Mouse (Mus musculus) gastrocnemius, adult 2 months (tissue): Measurements from ENCODE around the gene Trub2. TPM values are rescaled to one million over a fixed set of nuclear protein-coding genes. Genes with fewer than 3 reads are reported as not detected.
A peak's percentile ranks its signal among the peaks of the same experiment; 100 is the strongest.

Experiments used
- DNase-seq: peaks from one replicate; pipeline ENCODE4 v3.0.0; 2022
- H3K27ac ChIP-seq: fragments of 200-600 bp; 2 replicates; pipeline ENCODE4 v1.8.1; 2022; ENCODE audit warnings: mild to moderate bottlenecking
- H3K4me3 ChIP-seq: fragments of 200-600 bp; 2 replicates; pipeline ENCODE4 v1.8.1; 2022; ENCODE audit warnings: mild to moderate bottlenecking, moderate library complexity
- CTCF ChIP-seq: fragments of 200-600 bp; IDR thresholded peaks from 2 replicates; pipeline ENCODE4 v1.8.1; 2022; ENCODE audit warnings: antibody characterized with exemption, mild to moderate bottlenecking, moderate library complexity
- intact Hi-C: fragments of 180-260 bp; cut with DNase I; formaldehyde crosslinking; loops from one replicate; pipeline ENCODE4 v1.15.1; 2025
- total RNA-seq, 2 experiments: library from RNA; stranded (reverse); gene quantifications; 2 replicates each; pipeline ENCODE4 v1.2.3; 2021

The Trub2 gene
- total RNA-seq, 2 experiments from 2014 or later = 28.2 to 29.1 TPM

- Histone ChIP-seq H3K27ac (no peak overlapping the region), H3K4me3 (no peak overlapping the region)
- intact Hi-C loops = no loop called here
- TF ChIP-seq CTCF = no peak
- no peak for DNase-seq
These were observed 50.9 kb downstream of the Trub2 start for GRCm38 (mm10) chr2:29737209-29737925.

GRCm38 (mm10) chr2:29735708-29736107 is 52.6 kb downstream of the Trub2 start:
- intact Hi-C loops = no loop called here
- TF ChIP-seq CTCF = no peak
- no peak for DNase-seq
- Histone ChIP-seq H3K4me3 (no peak overlapping the region), H3K27ac (no peak overlapping the region)

DNA sequence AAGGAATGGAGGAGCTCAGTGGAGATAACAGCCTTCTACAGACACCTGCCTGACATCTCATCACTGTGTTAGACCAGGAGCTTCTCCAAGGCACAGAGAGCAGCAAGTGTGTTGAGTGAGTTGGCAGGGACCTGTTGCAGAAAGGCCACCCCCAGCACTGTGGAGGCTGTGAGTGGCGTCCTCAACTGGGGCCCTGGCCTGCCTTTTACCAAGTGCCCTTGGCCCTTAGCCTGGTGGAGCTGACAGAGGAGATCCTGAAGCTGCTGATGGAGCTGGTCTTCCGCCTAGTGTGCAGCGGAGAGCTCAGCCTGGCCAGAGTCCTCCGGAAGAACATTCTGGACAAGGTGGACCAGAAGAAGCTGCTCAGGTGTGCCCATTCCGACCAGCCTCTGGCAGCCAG is 55.0 kb downstream of the Trub2 start:
- H3K4me3 ChIP-seq = no peak overlapping the region
- DNase-seq = no peak
- intact Hi-C loops = no loop called here
- no peak overlapping the region for H3K27ac ChIP-seq
- no peak for TF ChIP-seq CTCF

GRCm38 (mm10) chr2:29732559-29732958 is 55.7 kb downstream of the Trub2 start:
- no peak overlapping the region for H3K4me3 ChIP-seq
- intact Hi-C loops = no loop called here
- no peak for TF ChIP-seq CTCF
- no peak for DNase-seq
- H3K27ac ChIP-seq = no peak overlapping the region

GRCm38 (mm10) chr2:29731545-29731944 is 56.8 kb downstream of the Trub2 start:
- H3K27ac ChIP-seq = peak overlapping the region; percentile 35; the same call in 1 of the 2 replicates
- TF ChIP-seq CTCF = peak; percentile 80
- peak; percentile 81 for DNase-seq
- intact Hi-C loops = loop anchor here (1.0 kb wide), 1 partner anchor 111 kb away; no protein-coding TSS in a partner anchor
- no peak overlapping the region for H3K4me3 ChIP-seq

GRCm38 (mm10) chr2:29729500-29729899 is 58.8 kb downstream of the Trub2 start:
- no peak for TF ChIP-seq CTCF
- Histone ChIP-seq H3K27ac (no peak overlapping the region), H3K4me3 (no peak overlapping the region)
- intact Hi-C loops = no loop called here
- DNase-seq = no peak

DNA sequence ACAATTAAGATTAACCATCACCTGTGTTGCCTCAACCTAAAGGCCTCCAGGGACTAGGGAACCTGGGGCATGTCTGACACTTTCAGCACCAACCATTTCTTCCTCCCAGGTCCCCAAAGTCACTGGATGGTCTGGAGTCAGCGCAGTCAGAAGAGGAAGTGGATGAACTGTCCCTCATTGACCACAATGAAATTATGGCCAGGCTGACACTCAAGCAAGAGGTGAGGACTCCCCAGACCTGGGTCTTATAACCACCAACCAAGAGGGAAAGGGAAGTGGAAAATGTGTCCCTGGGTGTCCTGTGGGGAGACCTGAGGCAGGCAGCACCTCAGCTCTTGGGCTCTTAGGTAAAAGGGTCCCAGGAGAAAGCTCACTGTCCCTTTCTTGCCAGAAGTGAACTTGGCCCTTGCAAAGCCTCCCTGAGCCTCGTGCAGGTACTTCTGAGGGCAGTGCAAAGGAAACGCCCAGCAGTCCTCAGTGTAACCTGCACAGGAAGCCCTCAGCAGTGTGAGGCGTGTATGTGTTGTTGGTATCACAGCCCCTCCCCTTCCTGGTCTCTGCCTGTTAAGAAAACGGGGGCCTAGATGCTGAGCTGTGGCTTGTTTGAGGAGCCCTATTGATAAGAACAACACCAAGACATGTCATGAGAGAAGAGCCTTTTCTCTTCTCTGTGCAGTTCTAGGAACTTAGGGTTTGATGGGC is 63.5 kb downstream of the Trub2 start:
- no peak for TF ChIP-seq CTCF
- no peak overlapping the region for H3K4me3 ChIP-seq
- intact Hi-C loops = no loop called here
- DNase-seq = no peak
- H3K27ac ChIP-seq = no peak overlapping the region

- peak; percentile 62 for DNase-seq
- intact Hi-C loops = no loop called here
These were observed 65.2 kb downstream of the Trub2 start for GRCm38 (mm10) chr2:29723132-29723531.

DNA sequence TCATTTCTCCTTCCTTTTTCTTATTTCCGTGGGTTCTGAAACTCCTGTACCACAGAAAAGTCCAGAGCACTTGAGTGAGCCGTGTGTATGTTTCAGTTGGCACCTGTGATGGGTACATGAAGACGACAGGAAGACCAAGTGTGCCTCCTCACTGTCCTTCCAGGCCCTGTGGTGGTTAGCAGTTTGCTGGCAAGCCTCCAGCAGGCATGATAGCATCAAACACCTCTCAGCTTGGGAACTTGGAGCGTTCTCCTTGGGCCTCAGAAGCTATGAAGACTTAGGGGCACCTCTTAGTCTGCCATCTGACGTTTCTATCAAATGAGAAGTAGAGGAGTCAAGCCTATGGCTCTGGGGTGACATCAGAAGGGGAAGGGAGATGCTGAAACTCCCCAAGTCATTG is 69.7 kb downstream of the Trub2 start:
- intact Hi-C loops = no loop called here
- no peak overlapping the region for H3K27ac ChIP-seq
- no peak for TF ChIP-seq CTCF
- DNase-seq = no peak
- no peak overlapping the region for H3K4me3 ChIP-seq

More at GRCm38 (mm10) chr2:29723132-29723531, 65.2 kb downstream of the Trub2 start:
- H3K4me3 ChIP-seq = no peak overlapping the region
- peak overlapping the region; percentile 72 for H3K27ac ChIP-seq
- no peak for TF ChIP-seq CTCF

DNA sequence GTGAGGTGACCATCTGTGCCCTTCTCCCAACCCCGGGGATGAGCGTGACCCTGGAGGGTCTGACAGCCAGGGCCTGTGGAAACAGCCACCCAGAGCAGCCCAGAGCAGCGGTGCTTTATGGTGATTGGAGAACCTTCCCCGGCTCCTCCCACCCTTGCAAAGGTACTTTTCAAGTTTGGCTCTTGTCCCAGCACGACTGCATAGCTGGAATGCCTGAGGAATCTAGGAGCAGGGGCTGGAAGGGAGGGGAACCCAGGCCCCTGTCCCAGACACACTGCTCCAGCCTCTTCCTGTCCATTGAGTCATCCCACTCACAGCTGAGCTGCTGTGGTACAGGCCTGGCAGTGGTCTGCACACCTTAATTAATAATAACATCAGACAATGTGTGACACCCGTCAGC is 71.6 kb downstream of the Trub2 start:
- intact Hi-C loops = no loop called here
- Histone ChIP-seq H3K27ac (peak overlapping the region; percentile 38; the same call in 1 of the 2 replicates), H3K4me3 (no peak overlapping the region)
- DNase-seq = no peak
- TF ChIP-seq CTCF = no peak

GRCm38 (mm10) chr2:29716143-29716542 is 72.2 kb downstream of the Trub2 start:
- peak overlapping the region; percentile 38 for H3K27ac ChIP-seq
- intact Hi-C loops = no loop called here

GRCm38 (mm10) chr2:29714127-29714526 is 74.2 kb downstream of the Trub2 start:
- Histone ChIP-seq H3K4me3 (no peak overlapping the region), H3K27ac (peak overlapping the region; percentile 46)
- no peak for TF ChIP-seq CTCF
- intact Hi-C loops = no loop called here
- DNase-seq = no peak

More at GRCm38 (mm10) chr2:29716143-29716542, 72.2 kb downstream of the Trub2 start:
- no peak for TF ChIP-seq CTCF
- no peak overlapping the region for H3K4me3 ChIP-seq
- no peak for DNase-seq

- no peak for DNase-seq
- TF ChIP-seq CTCF = no peak
- Histone ChIP-seq H3K27ac (peak overlapping the region; percentile 24; the same call in 1 of the 2 replicates), H3K4me3 (no peak overlapping the region)
- intact Hi-C loops = no loop called here
These were observed 74.8 kb downstream of the Trub2 start for GRCm38 (mm10) chr2:29713501-29713900.
